In genomic region chr15:102099260-102099659, GRCm38 (mm10) we compare ENCODE assay signal across 8 mouse cellular contexts. TPM values are rescaled to one million over a fixed set of nuclear protein-coding genes. Genes with fewer than 3 reads are reported as not detected.
DNase-seq lines count a peak whose midpoint lies in the region; ATAC-seq and TF ChIP-seq lines count a peak whose summit lies in the region.

No protein-coding gene starts in this region.

- peak overlapping the region; percentile 81; the same call in 1 of the 2 replicates for H3K4me2 ChIP-seq in hindbrain, embryonic 13.5 days
- H3K4me2 ChIP-seq in hindbrain, embryonic 16.5 days (ENCODE audit: low read length) = no peak overlapping the region; the same call in 1 of the 2 replicates
- H3K4me2 ChIP-seq in embryonic facial prominence, embryonic 12.5 days (replicated peaks) = peak overlapping the region; percentile 81
- H3K4me2 ChIP-seq in limb, embryonic 13.5 days (replicated peaks) = peak overlapping the region; percentile 83

- H3K36me3 ChIP-seq in hindbrain, embryonic 13.5 days = peaks cover 38% of the 10 kb centered on the region
- peaks cover 26% of the 10 kb centered on the region for H3K36me3 ChIP-seq in hindbrain, embryonic 16.5 days (ENCODE audit: control insufficient read depth, insufficient read depth, low read length)
- peaks cover 23% of the 10 kb centered on the region for H3K36me3 ChIP-seq in ES-Bruce4 (ENCODE audit: control insufficient read depth, insufficient read depth, low read length, poor library complexity, severe bottlenecking)
- H3K36me3 ChIP-seq in embryonic facial prominence, embryonic 12.5 days = peaks cover 37% of the 10 kb centered on the region
- peaks cover 40% of the 10 kb centered on the region for H3K36me3 ChIP-seq in limb, embryonic 13.5 days

- peaks cover 60% of the 10 kb centered on the region for H3K4me1 ChIP-seq in hindbrain, embryonic 13.5 days (replicated peaks)
- peaks cover 45% of the 10 kb centered on the region for H3K4me1 ChIP-seq in hindbrain, embryonic 16.5 days (ENCODE audit: control insufficient read depth, insufficient read depth, low read depth, low read length)
- H3K4me1 ChIP-seq in ES-Bruce4 (ENCODE audit: control insufficient read depth, insufficient read depth, low read length) = peaks cover 8% of the 10 kb centered on the region
- peaks cover 66% of the 10 kb centered on the region for H3K4me1 ChIP-seq in embryonic facial prominence, embryonic 12.5 days
- peaks cover 68% of the 10 kb centered on the region for H3K4me1 ChIP-seq in limb, embryonic 13.5 days

- ATAC-seq in hindbrain, embryonic 13.5 days (ENCODE audit: low FRiP score) = no peak
- ATAC-seq in hindbrain, embryonic 16.5 days = no peak
- no peak for ATAC-seq in embryonic facial prominence, embryonic 12.5 days (ENCODE audit: insufficient number of reproducible peaks, insufficient read depth, low FRiP score, low TSS enrichment)
- ATAC-seq in limb, embryonic 13.5 days (ENCODE audit: low FRiP score, low read depth) = no peak

- no peak overlapping the region for H3K9ac ChIP-seq in hindbrain, embryonic 13.5 days
- no peak overlapping the region; the same call in 1 of the 2 replicates for H3K9ac ChIP-seq in hindbrain, embryonic 16.5 days (ENCODE audit: low read depth, low read length)
- peak overlapping the region; percentile 84; the same call in 1 of the 2 replicates for H3K9ac ChIP-seq in ES-Bruce4 (ENCODE audit: low read depth, poor library complexity, severe bottlenecking)
- H3K9ac ChIP-seq in embryonic facial prominence, embryonic 12.5 days = no peak overlapping the region
- peak overlapping the region; percentile 78 for H3K9ac ChIP-seq in limb, embryonic 13.5 days

- 44% methylated on average over 5 of the region's 5 CpGs for WGBS in hindbrain, embryonic 13.5 days
- WGBS in hindbrain, embryonic 16.5 days = 50% methylated on average over 5 of the region's 5 CpGs
- WGBS in embryonic facial prominence, embryonic 12.5 days = 24% methylated on average over 5 of the region's 5 CpGs
- WGBS in limb, embryonic 13.5 days = 22% methylated on average over 5 of the region's 5 CpGs

- no peak overlapping the region for H3K27ac ChIP-seq in hindbrain, embryonic 13.5 days
- no peak overlapping the region for H3K27ac ChIP-seq in hindbrain, embryonic 16.5 days (ENCODE audit: low read depth, low read length)
- no peak overlapping the region for H3K27ac ChIP-seq in ES-Bruce4 (ENCODE audit: insufficient read depth, low read length)
- peak overlapping the region; percentile 96 for H3K27ac ChIP-seq in embryonic facial prominence, embryonic 12.5 days
- peak overlapping the region; percentile 98 for H3K27ac ChIP-seq in limb, embryonic 13.5 days

- TF ChIP-seq EP300 in ES-Bruce4 (IDR thresholded peaks at IDR 0.05; ENCODE audit: insufficient read depth, low read depth, low read length) = no peak

- no peak for TF ChIP-seq POLR2A in ES-Bruce4 (IDR thresholded peaks at IDR 0.05; ENCODE audit: insufficient read depth, low read length)

- peaks cover 66% of the 10 kb centered on the region for H3K27me3 ChIP-seq in hindbrain, embryonic 13.5 days
- H3K27me3 ChIP-seq in hindbrain, embryonic 16.5 days (replicated peaks; ENCODE audit: control insufficient read depth, insufficient read depth, low read length) = no peaks in the 10 kb centered on the region; the same call in none of the 2 replicates
- H3K27me3 ChIP-seq in ES-Bruce4 (ENCODE audit: control insufficient read depth, insufficient read depth, low read length, poor library complexity, severe bottlenecking) = no peaks in the 10 kb centered on the region
- H3K27me3 ChIP-seq in embryonic facial prominence, embryonic 12.5 days = no peaks in the 10 kb centered on the region
- H3K27me3 ChIP-seq in limb, embryonic 13.5 days = no peaks in the 10 kb centered on the region

- peak overlapping the region; percentile 54; the same call in 1 of the 2 replicates for H3K4me3 ChIP-seq in hindbrain, embryonic 13.5 days
- no peak overlapping the region for H3K4me3 ChIP-seq in hindbrain, embryonic 16.5 days (ENCODE audit: low read length)
- H3K4me3 ChIP-seq in ES-Bruce4 (ENCODE audit: low read depth, low read length) = no peak overlapping the region
- H3K4me3 ChIP-seq in embryonic facial prominence, embryonic 12.5 days = peak overlapping the region; percentile 57; the same call in 1 of the 2 replicates
- peak overlapping the region; percentile 61 for H3K4me3 ChIP-seq in limb, embryonic 13.5 days

- no peak for TF ChIP-seq CTCF in ES-Bruce4 (IDR thresholded peaks at IDR 0.05; ENCODE audit: low read depth, low read length)

- DNase-seq in natural killer cell, adult 2 months (ENCODE audit: low spot score in 2 of 2) = no peak
- DNase-seq in cerebellum, adult 8-10 months = no peak
- no peak for DNase-seq in testis, postnatal 10 days (ENCODE audit: low spot score)

- no peaks in the 10 kb centered on the region for H3K9me3 ChIP-seq in hindbrain, embryonic 13.5 days
- no peaks in the 10 kb centered on the region for H3K9me3 ChIP-seq in hindbrain, embryonic 16.5 days (ENCODE audit: control insufficient read depth, low read length)
- no peaks in the 10 kb centered on the region for H3K9me3 ChIP-seq in ES-Bruce4 (replicated peaks; ENCODE audit: control insufficient read depth, insufficient read depth, low read length, poor library complexity, severe bottlenecking)
- H3K9me3 ChIP-seq in embryonic facial prominence, embryonic 12.5 days = no peaks in the 10 kb centered on the region
- no peaks in the 10 kb centered on the region for H3K9me3 ChIP-seq in limb, embryonic 13.5 days

RNA-seq across cellular contexts. Expression of gene Tns2, which starts 1.0 kb away (rescaled TPM):
- polyA plus RNA-seq in hindbrain, embryonic 13.5 days (2015; fragmentation: Nextera tagmentation; extraction: Ambion mirVana) = 8.3 and 9.3 TPM in 2 replicates
- polyA plus RNA-seq in hindbrain, embryonic 16.5 days (2015; fragmentation: Nextera tagmentation; extraction: Ambion mirVana) = 8.7 and 14.9 TPM in 2 replicates
- polyA plus RNA-seq in ES-Bruce4 (2011; ENCODE audit: insufficient read depth, insufficient read length, low read depth, missing spikeins) = 10.4 and 12.8 TPM in 2 replicates
- polyA plus RNA-seq in embryonic facial prominence, embryonic 12.5 days (2016; fragmentation: Nextera tagmentation; extraction: Ambion mirVana) = 29.6 and 34.0 TPM in 2 replicates
- polyA plus RNA-seq in limb, embryonic 13.5 days (2015; fragmentation: Nextera tagmentation; extraction: Ambion mirVana) = 39.8 and 45.3 TPM in 2 replicates

RNA-seq across cellular contexts. Expression of gene Eif4b, which starts 25.7 kb away (rescaled TPM):
- 82.3 and 82.9 TPM in 2 replicates for polyA plus RNA-seq in hindbrain, embryonic 13.5 days (2015; fragmentation: Nextera tagmentation; extraction: Ambion mirVana)
- polyA plus RNA-seq in hindbrain, embryonic 16.5 days (2015; fragmentation: Nextera tagmentation; extraction: Ambion mirVana) = 76.0 and 84.8 TPM in 2 replicates
- 584 and 631 TPM in 2 replicates for polyA plus RNA-seq in ES-Bruce4 (2011; ENCODE audit: insufficient read depth, insufficient read length, low read depth, missing spikeins)
- 113 and 120 TPM in 2 replicates for polyA plus RNA-seq in embryonic facial prominence, embryonic 12.5 days (2016; fragmentation: Nextera tagmentation; extraction: Ambion mirVana)
- 118 and 120 TPM in 2 replicates for polyA plus RNA-seq in limb, embryonic 13.5 days (2015; fragmentation: Nextera tagmentation; extraction: Ambion mirVana)

RNA-seq across cellular contexts. Expression of gene Spryd3, which starts 36.8 kb away (rescaled TPM):
- 50.8 and 57.4 TPM in 2 replicates for polyA plus RNA-seq in hindbrain, embryonic 13.5 days (2015; fragmentation: Nextera tagmentation; extraction: Ambion mirVana)
- polyA plus RNA-seq in hindbrain, embryonic 16.5 days (2015; fragmentation: Nextera tagmentation; extraction: Ambion mirVana) = 105 and 108 TPM in 2 replicates
- polyA plus RNA-seq in ES-Bruce4 (2011; ENCODE audit: insufficient read depth, insufficient read length, low read depth, missing spikeins) = 11.7 and 15.1 TPM in 2 replicates
- polyA plus RNA-seq in embryonic facial prominence, embryonic 12.5 days (2016; fragmentation: Nextera tagmentation; extraction: Ambion mirVana) = 15.6 and 15.7 TPM in 2 replicates
- polyA plus RNA-seq in limb, embryonic 13.5 days (2015; fragmentation: Nextera tagmentation; extraction: Ambion mirVana) = 22.9 and 23.2 TPM in 2 replicates

RNA-seq across cellular contexts. Expression of gene Igfbp6, which starts 44.9 kb away (rescaled TPM):
- polyA plus RNA-seq in hindbrain, embryonic 13.5 days (2015; fragmentation: Nextera tagmentation; extraction: Ambion mirVana) = 0.49 and 1.2 TPM in 2 replicates
- polyA plus RNA-seq in hindbrain, embryonic 16.5 days (2015; fragmentation: Nextera tagmentation; extraction: Ambion mirVana) = 3.9 and 4.4 TPM in 2 replicates
- polyA plus RNA-seq in ES-Bruce4 (2011; ENCODE audit: insufficient read depth, insufficient read length, low read depth, missing spikeins) = 2.0 and 2.2 TPM in 2 replicates
- 0.92 and 1.2 TPM in 2 replicates for polyA plus RNA-seq in embryonic facial prominence, embryonic 12.5 days (2016; fragmentation: Nextera tagmentation; extraction: Ambion mirVana)
- polyA plus RNA-seq in limb, embryonic 13.5 days (2015; fragmentation: Nextera tagmentation; extraction: Ambion mirVana) = 3.9 and 4.4 TPM in 2 replicates

RNA-seq across cellular contexts. Expression of gene Soat2, which starts 51.1 kb away (rescaled TPM):
- 0.14 TPM in 1 of 2 replicates, not detected in the other for polyA plus RNA-seq in hindbrain, embryonic 13.5 days (2015; fragmentation: Nextera tagmentation; extraction: Ambion mirVana)
- polyA plus RNA-seq in hindbrain, embryonic 16.5 days (2015; fragmentation: Nextera tagmentation; extraction: Ambion mirVana) = not detected in 2 replicates
- polyA plus RNA-seq in ES-Bruce4 (2011; ENCODE audit: insufficient read depth, insufficient read length, low read depth, missing spikeins) = 0.45 TPM in 1 of 2 replicates, not detected in the other
- 0.13 and 0.17 TPM in 2 replicates for polyA plus RNA-seq in embryonic facial prominence, embryonic 12.5 days (2016; fragmentation: Nextera tagmentation; extraction: Ambion mirVana)
- polyA plus RNA-seq in limb, embryonic 13.5 days (2015; fragmentation: Nextera tagmentation; extraction: Ambion mirVana) = 0.20 and 0.27 TPM in 2 replicates

Comparison
In these comparisons a context has a peak if more than half of its experiments do, and no peak if none do; other contexts are left out.
1. H3K4me3 ChIP-seq: peak in hindbrain, embryonic 13.5 days (single experiment), embryonic facial prominence, embryonic 12.5 days (single experiment) and limb, embryonic 13.5 days (single experiment); none in hindbrain, embryonic 16.5 days (single experiment) and ES-Bruce4 (single experiment).
2. H3K27ac ChIP-seq: peak in embryonic facial prominence, embryonic 12.5 days (single experiment) and limb, embryonic 13.5 days (single experiment); none in hindbrain, embryonic 13.5 days (single experiment), hindbrain, embryonic 16.5 days (single experiment) and ES-Bruce4 (single experiment).
3. H3K9ac ChIP-seq: peak in ES-Bruce4 (single experiment) and limb, embryonic 13.5 days (single experiment); none in hindbrain, embryonic 13.5 days (single experiment), hindbrain, embryonic 16.5 days (single experiment) and embryonic facial prominence, embryonic 12.5 days (single experiment).